Mouse (Mus musculus): ENCODE measurements around the gene Hdac9. TPM values are rescaled to one million over a fixed set of nuclear protein-coding genes. Genes with fewer than 3 reads are reported as not detected.

Gene Hdac9
- total RNA-seq, 2 experiments from 2014 or later, result 11.8 to 25.2 TPM

GRCm38 (mm10) chr12:34619101-34619500 is 297.8 kb downstream of the Hdac9 start:
- intact Hi-C loops (cut with DNase I), result no loop called here
- peak; percentile 4 to 12 for DNase-seq

GRCm38 (mm10) chr12:34618321-34618720 is 298.6 kb downstream of the Hdac9 start:
- intact Hi-C loops (cut with DNase I), result no loop called here
- no peak for DNase-seq

GRCm38 (mm10) chr12:34617836-34618235 is 299.1 kb downstream of the Hdac9 start:
- intact Hi-C loops (cut with DNase I), result no loop called here
- no peak for DNase-seq

GRCm38 (mm10) chr12:34614796-34615195 is 302.1 kb downstream of the Hdac9 start:
- intact Hi-C loops (cut with DNase I), result no loop called here
- no peak for DNase-seq

- DNase-seq, result no peak
- intact Hi-C loops (cut with DNase I), result no loop called here
Observed at GRCm38 (mm10) chr12:34612511-34612910, 304.4 kb downstream of the Hdac9 start.

GRCm38 (mm10) chr12:34604521-34604920 is 312.4 kb downstream of the Hdac9 start:
- intact Hi-C loops (cut with DNase I), result no loop called here
- DNase-seq, result no peak

- DNase-seq, result no peak
- intact Hi-C loops (cut with DNase I), result loop anchor here (5.0 kb wide), 1 partner anchor 38 kb away; no protein-coding TSS in a partner anchor
Observed at GRCm38 (mm10) chr12:34594167-34594793, 322.6 kb downstream of the Hdac9 start.

- intact Hi-C loops (cut with DNase I), result no loop called here
- DNase-seq, result no peak
Observed at GRCm38 (mm10) chr12:34587171-34587570, 329.7 kb downstream of the Hdac9 start.

GRCm38 (mm10) chr12:34582522-34582921 is 334.4 kb downstream of the Hdac9 start:
- no peak for DNase-seq
- intact Hi-C loops (cut with DNase I), result no loop called here

- DNase-seq, result peak; percentile 9 to 20
Observed at GRCm38 (mm10) chr12:34579220-34579619, 337.7 kb downstream of the Hdac9 start.

GRCm38 (mm10) chr12:34571069-34571468 is 345.8 kb downstream of the Hdac9 start:
- intact Hi-C loops (cut with DNase I), result no loop called here
- DNase-seq, result no peak

More at GRCm38 (mm10) chr12:34579220-34579619, 337.7 kb downstream of the Hdac9 start:
- intact Hi-C loops (cut with DNase I), result no loop called here

- intact Hi-C loops (cut with DNase I), result no loop called here
- DNase-seq, result no peak
Observed at GRCm38 (mm10) chr12:34569472-34569871, 347.4 kb downstream of the Hdac9 start.

- intact Hi-C loops (cut with DNase I), result no loop called here
- DNase-seq, result no peak
Observed at GRCm38 (mm10) chr12:34569052-34569451, 347.8 kb downstream of the Hdac9 start.

- intact Hi-C loops (cut with DNase I), result no loop called here
- no peak for DNase-seq
Observed at GRCm38 (mm10) chr12:34562331-34562730, 354.6 kb downstream of the Hdac9 start.

GRCm38 (mm10) chr12:34559001-34559400 is 357.9 kb downstream of the Hdac9 start:
- intact Hi-C loops (cut with DNase I), result no loop called here
- no peak for DNase-seq

- DNase-seq, result no peak
- intact Hi-C loops (cut with DNase I), result no loop called here
Observed at GRCm38 (mm10) chr12:34554803-34555202, 362.1 kb downstream of the Hdac9 start.

GRCm38 (mm10) chr12:34550268-34550667 is 366.6 kb downstream of the Hdac9 start:
- DNase-seq, result no peak
- intact Hi-C loops (cut with DNase I), result no loop called here

GRCm38 (mm10) chr12:34529165-34529545 is 387.7 kb downstream of the Hdac9 start:
- intact Hi-C loops (cut with DNase I), result loop anchor here (5.0 kb wide), 4 partner anchors 57 to 1628 kb away; partner anchors contain the start of genes Ankmy2 and Bzw2
- peak; percentile 44 to 50 for DNase-seq

GRCm38 (mm10) chr12:34528201-34529164 is 388.4 kb downstream of the Hdac9 start:
- intact Hi-C loops (cut with DNase I), result loop anchor here (5.0 kb wide), 4 partner anchors 56 to 1629 kb away; partner anchors contain the start of genes Ankmy2 and Bzw2
- peak; percentile 69 to 79 for DNase-seq

GRCm38 (mm10) chr12:34527761-34528160 is 389.1 kb downstream of the Hdac9 start:
- intact Hi-C loops (cut with DNase I), result loop anchor here (5.0 kb wide), 4 partner anchors 55 to 1630 kb away; partner anchors contain the start of genes Ankmy2 and Bzw2

GRCm38 (mm10) chr12:34521468-34521867 is 395.4 kb downstream of the Hdac9 start:
- DNase-seq, result no peak
- intact Hi-C loops (cut with DNase I), result no loop called here

More at GRCm38 (mm10) chr12:34527761-34528160, 389.1 kb downstream of the Hdac9 start:
- DNase-seq, result no peak

Data from heart, postnatal 10 days (tissue).